Mouse (Mus musculus): Measurements from ENCODE around the gene B4gat1.
"Not testable (repeated sequence)": the region's sequence is repeated elsewhere in the genome, so short reads cannot be mapped to it uniquely, and the experiment has no call there.

The B4gat1 gene

GRCm38 (mm10) chr19:5083961-5084833 is 45.6 kb downstream of the B4gat1 start:
- no peak for DNase-seq (ENCODE audit: inconsistent ontology term)

DNA sequence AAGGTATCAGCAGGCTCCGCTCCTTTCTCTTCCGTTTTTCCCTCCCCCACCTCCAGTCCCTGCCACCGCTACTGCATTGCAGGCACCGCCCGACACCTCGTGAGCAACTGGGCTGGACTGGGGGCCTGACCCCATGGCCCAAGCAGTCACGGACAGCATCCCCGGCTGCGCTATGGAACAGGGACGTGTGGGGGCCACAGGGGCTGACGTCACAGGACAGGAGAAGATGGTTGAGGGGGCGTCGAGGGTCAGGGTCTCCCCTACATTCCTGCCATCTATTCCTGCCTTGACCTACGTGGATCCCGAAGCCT is 46.2 kb downstream of the B4gat1 start:
- DNase-seq (ENCODE audit: inconsistent ontology term): no peak

- DNase-seq (ENCODE audit: inconsistent ontology term): peak; percentile 56
Measured at GRCm38 (mm10) chr19:5085145-5085863, 46.7 kb downstream of the B4gat1 start, which contains the start of gene Tmem151a. TSS of gene Tmem151a (minus strand) at chr19:5085531.

- DNase-seq (ENCODE audit: inconsistent ontology term): not testable (repeated sequence)
Measured at GRCm38 (mm10) chr19:5086533-5086932, 47.9 kb downstream of the B4gat1 start.

- peak; percentile 98 for DNase-seq (ENCODE audit: inconsistent ontology term)
Measured at GRCm38 (mm10) chr19:5087884-5088728, 49.5 kb downstream of the B4gat1 start, which contains the start of gene Yif1a. TSS of gene Yif1a (plus strand) at chr19:5088538.

GRCm38 (mm10) chr19:5089324-5089723 is 50.7 kb downstream of the B4gat1 start:
- DNase-seq (ENCODE audit: inconsistent ontology term): no peak
